Comparison of ENCODE assay signal across 17 mouse cellular contexts in genomic region chr12:51355296-51355695, GRCm38 (mm10). TPM values are rescaled to one million over a fixed set of nuclear protein-coding genes. Genes with fewer than 3 reads are reported as not detected.
DNase-seq lines count a peak whose midpoint lies in the region; ATAC-seq and TF ChIP-seq lines count a peak whose summit lies in the region.
"Had no signal": no experiment of that assay in that cellular context is flagged by ENCODE, and none has a peak within 500 bp of the region (broad histone marks: within the 10 kb centered on the region; RNA-seq: fewer than 3 reads in every experiment).

No protein-coding gene starts in this region.

- peaks cover 34 to 79% of the 10 kb centered on the region in 2 experiments for H3K36me3 ChIP-seq in CH12.LX (replicated peaks in 1 of 2; ENCODE audit: control insufficient read depth in 1 of 2, insufficient read depth in 1 of 2, low read length in 1 of 2)
- peaks cover 40% of the 10 kb centered on the region for H3K36me3 ChIP-seq in forebrain, embryonic 16.5 days (ENCODE audit: control insufficient read depth, insufficient read depth)

- TF ChIP-seq CTCF in CH12.LX (conservative IDR thresholded peaks at IDR 0.05 in 1 of 2, IDR thresholded peaks at IDR 0.05 in 1 of 2; ENCODE audit: low read depth in 2 of 2, low read length in 2 of 2): no peak

- no peak overlapping the region for H3K27ac ChIP-seq in CH12.LX (ENCODE audit: insufficient read depth, low read depth)
- no peak overlapping the region for H3K27ac ChIP-seq in forebrain, embryonic 16.5 days (ENCODE audit: low read length)
- H3K27ac ChIP-seq: embryonic facial prominence, embryonic 12.5 days; hindbrain, embryonic 12.5 days; limb, embryonic 10.5 days; liver, embryonic 14.5 days; macrophage had no signal

- in situ Hi-C loops in CH12.LX (cut with MboI; ENCODE audit: low pct_ligation_motif_present, low pct_unique_long_range_greater_than_20kb, low sequenced_read_pairs): no loop called here

- TF ChIP-seq EP300 in CH12.LX (IDR thresholded peaks at IDR 0.05; ENCODE audit: low read length): peak; percentile 72

- peak; percentile 15 for DNase-seq in adrenal gland, postnatal 10 days
- DNase-seq in adrenal gland, adult 18-20 months (ENCODE audit: low spot score in 2 of 2): no peak
- peak; percentile 9 to 30 for DNase-seq in kidney, postnatal 25 days
- DNase-seq in kidney, adult 18-20 months: no peak
- peak; percentile 37 for DNase-seq in CH12.LX (ENCODE audit: extremely low read depth)
- no peak for DNase-seq in embryo, embryonic 9.5 days (ENCODE audit: extremely low spot score)
- DNase-seq: cerebellum, postnatal 14 days; thymus, postnatal 14 days had no signal

- H3K4me3 ChIP-seq in CH12.LX (replicated peaks in 1 of 3; ENCODE audit: low read depth in 2 of 3, low read length in 2 of 3, poor library complexity in 1 of 3): no peak overlapping the region
- H3K4me3 ChIP-seq in forebrain, embryonic 16.5 days (replicated peaks; ENCODE audit: low read length): no peak overlapping the region
- H3K4me3 ChIP-seq: embryonic facial prominence, embryonic 12.5 days; heart, embryonic 12.5 days; hindbrain, embryonic 12.5 days; limb, embryonic 10.5 days had no signal

- no peak for TF ChIP-seq RAD21 in CH12.LX (IDR thresholded peaks at IDR 0.05; ENCODE audit: low read depth, low read length)

- ATAC-seq in megakaryocyte progenitor cell, adult 5-6 weeks (replicated peaks; ENCODE audit: poor library complexity): peak; percentile 46
- ATAC-seq in forebrain, embryonic 16.5 days: no peak
- ATAC-seq: intestine, postnatal 0 days had no signal

- H3K9ac ChIP-seq in CH12.LX (ENCODE audit: insufficient read depth, low read depth): no peak overlapping the region
- no peak overlapping the region for H3K9ac ChIP-seq in forebrain, embryonic 16.5 days (replicated peaks; ENCODE audit: low read depth, low read length)
- H3K9ac ChIP-seq: embryonic facial prominence, embryonic 12.5 days; heart, embryonic 12.5 days; hindbrain, embryonic 12.5 days; liver, embryonic 14.5 days had no signal

- peaks cover 0 to 25% of the 10 kb centered on the region in 2 experiments; a peak in 2 of 4 replicates for H3K4me1 ChIP-seq in CH12.LX (ENCODE audit: control insufficient read depth in 1 of 2, insufficient read depth in 2 of 2)
- peaks cover 6% of the 10 kb centered on the region for H3K4me1 ChIP-seq in forebrain, embryonic 16.5 days (replicated peaks; ENCODE audit: control insufficient read depth, insufficient read depth, low read length)
- H3K4me1 ChIP-seq: heart, embryonic 12.5 days; limb, embryonic 10.5 days had no signal

- H3K79me2 ChIP-seq in CH12.LX (replicated peaks; ENCODE audit: control insufficient read depth, extremely low read depth, insufficient read depth, poor library complexity, severe bottlenecking): peaks cover 25% of the 10 kb centered on the region

- TF ChIP-seq POLR2A in CH12.LX (IDR thresholded peaks at IDR 0.05; ENCODE audit: low read depth, low read length): no peak

- H3K27me3 ChIP-seq in CH12.LX (replicated peaks): no peaks in the 10 kb centered on the region
- no peaks in the 10 kb centered on the region for H3K27me3 ChIP-seq in forebrain, embryonic 16.5 days (replicated peaks; ENCODE audit: control insufficient read depth, insufficient read depth, low read length)
- H3K27me3 ChIP-seq: embryonic facial prominence, embryonic 12.5 days; heart, embryonic 12.5 days; hindbrain, embryonic 12.5 days had no signal

- no peak overlapping the region for H3K4me2 ChIP-seq in CH12.LX (ENCODE audit: insufficient read depth, low read depth, poor library complexity, severe bottlenecking)
- no peak overlapping the region for H3K4me2 ChIP-seq in forebrain, embryonic 16.5 days (ENCODE audit: low read length)
- H3K4me2 ChIP-seq: embryonic facial prominence, embryonic 12.5 days; heart, embryonic 12.5 days; hindbrain, embryonic 12.5 days had no signal

- no peaks in the 10 kb centered on the region for H3K9me3 ChIP-seq in CH12.LX (replicated peaks; ENCODE audit: low read length)
- no peaks in the 10 kb centered on the region for H3K9me3 ChIP-seq in forebrain, embryonic 16.5 days (ENCODE audit: control insufficient read depth, low read length)
- H3K9me3 ChIP-seq: embryonic facial prominence, embryonic 12.5 days; heart, embryonic 12.5 days; hindbrain, embryonic 12.5 days; limb, embryonic 10.5 days had no signal

- WGBS in forebrain, embryonic 16.5 days: 87% methylated on average over 8 of the region's 8 CpGs

- dilution Hi-C loops in CH12.LX (cut with MboI; ENCODE audit: extremely low pct_ligation_motif_present, extremely low pct_unique_long_range_greater_than_20kb, low sequenced_read_pairs): no loop called here

TF ChIP-seq in CH12.LX, 34 proteins besides CTCF, POLR2A, EP300 and RAD21:
- TF ChIP-seq NRF1 (IDR thresholded peaks at IDR 0.05; ENCODE audit: low read depth, low read length) (no peak), ELF1 (IDR thresholded peaks at IDR 0.05; ENCODE audit: low read depth, low read length) (peak; percentile 23; the same call in 1 of the 2 replicates), IRF4 (IDR thresholded peaks at IDR 0.05; ENCODE audit: low read depth, low read length) (peak; percentile 43; the same call in 1 of the 2 replicates)
TF ChIP-seq in CH12.LX: peak in this region for 2.

RNA-seq across cellular contexts. Expression of gene G2e3, which starts 7.4 kb away (rescaled TPM):
- total RNA-seq in adrenal gland, postnatal 10 days (2021): 10 to 100 TPM; 10.7 to 13.8 TPM
- total RNA-seq in adrenal gland, adult 18-20 months (2021): 1 to 10 TPM; 5.3 to 8.0 TPM
- total RNA-seq in CH12.LX (2012; rRNA removed) (12.6 and 15.2 TPM in 2 replicates), CH12.LX (2014; rRNA removed) (32.5 and 33.3 TPM in 2 replicates)
- 11.0 and 13.7 TPM in 2 replicates for polyA plus RNA-seq in CH12.LX (2012; ENCODE audit: insufficient read length, low read depth)
- 25.5 and 31.9 TPM in 2 replicates for total RNA-seq in megakaryocyte progenitor cell, adult 5-6 weeks (2015)
- total RNA-seq in megakaryocyte progenitor cell, adult 5-6 weeks (2017): 25.9 and 27.8 TPM in 2 replicates
- 34.1 and 44.0 TPM in 2 replicates for polyA plus RNA-seq in forebrain, embryonic 16.5 days (2015; fragmentation: Nextera tagmentation; extraction: Ambion mirVana)

RNA-seq across cellular contexts. Expression of gene Scfd1, which starts 22.0 kb away (rescaled TPM):
- total RNA-seq in adrenal gland, postnatal 10 days (2021): 10 to 100 TPM; 55.9 to 60.7 TPM
- total RNA-seq in adrenal gland, adult 18-20 months (2021): 10 to 100 TPM; 54.2 to 64.6 TPM
- total RNA-seq in CH12.LX (2012; rRNA removed): 39.3 and 49.1 TPM in 2 replicates
- 91.7 and 103 TPM in 2 replicates for total RNA-seq in CH12.LX (2014; rRNA removed)
- 48.0 and 48.1 TPM in 2 replicates for polyA plus RNA-seq in CH12.LX (2012; ENCODE audit: insufficient read length, low read depth)
- total RNA-seq in megakaryocyte progenitor cell, adult 5-6 weeks (2015): 74.0 and 75.1 TPM in 2 replicates
- 89.9 and 98.9 TPM in 2 replicates for total RNA-seq in megakaryocyte progenitor cell, adult 5-6 weeks (2017)
- 60.6 and 62.2 TPM in 2 replicates for polyA plus RNA-seq in forebrain, embryonic 16.5 days (2015; fragmentation: Nextera tagmentation; extraction: Ambion mirVana)

Comparison
In these comparisons a context has a peak if more than half of its experiments do, and no peak if none do; other contexts are left out.
1. DNase-seq: peak in adrenal gland, postnatal 10 days (single experiment), kidney, postnatal 25 days (2 of 2) and CH12.LX (single experiment); none in adrenal gland, adult 18-20 months (0 of 2), kidney, adult 18-20 months (single experiment) and embryo, embryonic 9.5 days (single experiment).